Mouse (Mus musculus) thymus, postnatal 36 days (tissue): Measurements from ENCODE around the gene Alpl.

ENCODE experiments used
- DNase-seq, 2 experiments: peaks; one replicate each; pipeline ENCODE4 v3.0.0; 2022; ENCODE audit warnings: mixed read lengths in 2 of 2

Alpl gene

GRCm38 (mm10) chr4:137797038-137797437, 854 bp upstream of the Alpl start:
- DNase-seq, result no peak

- DNase-seq, result no peak
Measured at GRCm38 (mm10) chr4:137794178-137794900, 1.8 kb downstream of the Alpl start.

GRCm38 (mm10) chr4:137793611-137794010, 2.6 kb downstream of the Alpl start:
- no peak for DNase-seq

GRCm38 (mm10) chr4:137791440-137791839, 4.7 kb downstream of the Alpl start:
- DNase-seq, result peak; percentile 9 to 27

- no peak for DNase-seq
Measured at GRCm38 (mm10) chr4:137790981-137791380, 5.2 kb downstream of the Alpl start.

- DNase-seq, result no peak
Measured at GRCm38 (mm10) chr4:137788511-137789049, 7.6 kb downstream of the Alpl start.

- DNase-seq, result no peak
Measured at GRCm38 (mm10) chr4:137787589-137788289, 8.4 kb downstream of the Alpl start.

GRCm38 (mm10) chr4:137786488-137786887, 9.7 kb downstream of the Alpl start:
- DNase-seq, result no peak

- DNase-seq, result no peak
Measured at GRCm38 (mm10) chr4:137785270-137785669, 10.9 kb downstream of the Alpl start.

- no peak for DNase-seq
Measured at GRCm38 (mm10) chr4:137784741-137785140, 11.4 kb downstream of the Alpl start.

GRCm38 (mm10) chr4:137783541-137784191, 12.5 kb downstream of the Alpl start:
- DNase-seq, result no peak

GRCm38 (mm10) chr4:137781949-137782348, 14.2 kb downstream of the Alpl start:
- DNase-seq, result no peak

GRCm38 (mm10) chr4:137780986-137781385, 15.2 kb downstream of the Alpl start:
- DNase-seq, result no peak

- no peak for DNase-seq
Measured at GRCm38 (mm10) chr4:137778397-137779184, 17.6 kb downstream of the Alpl start.

- DNase-seq, result no peak
Measured at GRCm38 (mm10) chr4:137777866-137778265, 18.3 kb downstream of the Alpl start.

- no peak for DNase-seq
Measured at GRCm38 (mm10) chr4:137774505-137774904, 21.7 kb downstream of the Alpl start.

GRCm38 (mm10) chr4:137774013-137774412, 22.2 kb downstream of the Alpl start:
- DNase-seq, result no peak

- no peak for DNase-seq
Measured at GRCm38 (mm10) chr4:137773369-137773899, 22.8 kb downstream of the Alpl start.

- no peak for DNase-seq
Measured at GRCm38 (mm10) chr4:137772438-137773056, 23.6 kb downstream of the Alpl start.

GRCm38 (mm10) chr4:137771749-137772148, 24.4 kb downstream of the Alpl start:
- DNase-seq, result no peak

- no peak for DNase-seq
Measured at GRCm38 (mm10) chr4:137770901-137771612, 25.1 kb downstream of the Alpl start.
